Mouse (Mus musculus) skeletal muscle tissue, adult 2 months (tissue): ENCODE data around the gene Gm428.
"Not testable (repeated sequence)": the region's sequence is repeated elsewhere in the genome, so short reads cannot be mapped to it uniquely, and the experiment has no call there.

Experiments used
- DNase-seq: peaks from one replicate; pipeline ENCODE4 v3.0.0-alpha.2; 2012; ENCODE audit warnings: low read depth, low spot score

Gm428 gene

DNA sequence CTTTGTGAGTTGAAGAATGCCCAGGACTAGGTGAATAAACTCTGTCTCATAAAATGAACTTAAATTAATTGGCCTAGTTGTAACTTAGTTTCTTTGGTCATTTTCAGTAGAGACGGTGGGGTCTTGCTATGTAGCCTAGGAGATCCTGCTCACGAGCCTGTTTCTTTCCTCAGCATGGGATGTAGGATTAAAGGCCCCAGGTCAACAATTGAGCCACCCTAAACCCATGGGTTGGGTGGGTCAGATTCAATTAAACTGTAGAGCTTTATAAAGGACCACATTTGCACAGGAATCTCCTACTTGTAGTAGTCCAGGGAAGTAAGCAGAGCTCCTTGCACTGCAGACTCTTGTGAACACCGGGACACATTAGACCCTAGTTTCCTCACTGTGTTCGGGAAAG lies at the start of gene Gm428:
TSS of gene Gm428 (plus strand) at position 301 of the 400 bp plus-strand sequence.
- DNase-seq, result not testable (repeated sequence)

DNA sequence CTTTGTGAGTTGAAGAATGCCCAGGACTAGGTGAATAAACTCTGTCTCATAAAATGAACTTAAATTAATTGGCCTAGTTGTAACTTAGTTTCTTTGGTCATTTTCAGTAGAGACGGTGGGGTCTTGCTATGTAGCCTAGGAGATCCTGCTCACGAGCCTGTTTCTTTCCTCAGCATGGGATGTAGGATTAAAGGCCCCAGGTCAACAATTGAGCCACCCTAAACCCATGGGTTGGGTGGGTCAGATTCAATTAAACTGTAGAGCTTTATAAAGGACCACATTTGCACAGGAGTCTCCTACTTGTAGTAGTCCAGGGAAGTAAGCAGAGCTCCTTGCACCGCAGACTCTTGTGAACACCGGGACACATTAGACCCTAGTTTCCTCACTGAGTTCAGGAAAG lies 45.5 kb upstream of the Gm428 start, which contains the start of gene Gm11236:
TSS of gene Gm11236 (plus strand) at position 301 of the 400 bp plus-strand sequence.
- not testable (repeated sequence) for DNase-seq

DNA sequence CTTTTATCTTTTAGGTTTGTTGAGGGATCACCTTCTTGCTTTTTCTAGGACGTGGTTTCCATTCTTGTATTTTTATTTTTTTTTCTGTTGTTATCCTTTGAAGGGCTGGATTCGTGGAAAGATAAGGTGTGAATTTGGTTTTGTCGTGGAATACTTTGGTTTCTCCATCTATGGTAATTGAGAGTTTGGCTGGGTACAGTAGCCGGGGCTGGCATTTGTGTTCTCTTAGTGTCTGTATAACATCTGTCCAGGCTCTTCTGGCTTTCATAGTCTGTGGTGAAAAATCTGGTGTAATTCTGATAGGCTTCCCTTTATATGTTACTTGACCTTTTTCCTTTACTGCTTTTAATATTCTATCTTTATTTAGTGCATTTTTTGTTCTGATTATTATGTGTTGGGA lies 21.5 kb upstream of the Gm428 start:
- DNase-seq, result not testable (repeated sequence)

DNA sequence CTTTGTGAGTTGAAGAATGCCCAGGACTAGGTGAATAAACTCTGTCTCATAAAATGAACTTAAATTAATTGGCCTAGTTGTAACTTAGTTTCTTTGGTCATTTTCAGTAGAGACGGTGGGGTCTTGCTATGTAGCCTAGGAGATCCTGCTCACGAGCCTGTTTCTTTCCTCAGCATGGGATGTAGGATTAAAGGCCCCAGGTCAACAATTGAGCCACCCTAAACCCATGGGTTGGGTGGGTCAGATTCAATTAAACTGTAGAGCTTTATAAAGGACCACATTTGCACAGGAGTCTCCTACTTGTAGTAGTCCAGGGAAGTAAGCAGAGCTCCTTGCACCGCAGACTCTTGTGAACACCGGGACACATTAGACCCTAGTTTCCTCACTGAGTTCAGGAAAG lies 15.3 kb upstream of the Gm428 start, which contains the start of gene Gm11239:
TSS of gene Gm11239 (plus strand) at position 301 of the 400 bp plus-strand sequence.
- DNase-seq, result not testable (repeated sequence)

DNA sequence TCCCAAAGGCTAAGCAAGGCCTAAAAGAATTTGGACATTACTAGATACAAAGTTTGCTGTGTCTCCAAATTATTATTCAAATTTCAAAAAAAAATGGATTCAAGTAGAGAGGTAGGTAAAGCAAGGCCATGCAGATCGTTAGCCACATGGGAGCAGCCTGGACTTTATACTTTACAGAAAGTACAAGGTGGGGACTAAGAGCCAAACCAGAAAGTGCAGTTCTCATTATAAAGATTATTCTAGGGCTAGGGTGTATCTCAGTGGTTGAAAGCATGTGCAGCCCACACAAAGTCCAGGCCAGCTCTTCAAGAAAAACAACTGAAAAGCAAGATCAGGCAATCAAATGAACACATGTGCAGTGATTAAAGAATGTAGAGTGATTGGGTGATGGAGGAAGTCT lies 35.4 kb downstream of the Gm428 start:
- DNase-seq, result no peak

DNA sequence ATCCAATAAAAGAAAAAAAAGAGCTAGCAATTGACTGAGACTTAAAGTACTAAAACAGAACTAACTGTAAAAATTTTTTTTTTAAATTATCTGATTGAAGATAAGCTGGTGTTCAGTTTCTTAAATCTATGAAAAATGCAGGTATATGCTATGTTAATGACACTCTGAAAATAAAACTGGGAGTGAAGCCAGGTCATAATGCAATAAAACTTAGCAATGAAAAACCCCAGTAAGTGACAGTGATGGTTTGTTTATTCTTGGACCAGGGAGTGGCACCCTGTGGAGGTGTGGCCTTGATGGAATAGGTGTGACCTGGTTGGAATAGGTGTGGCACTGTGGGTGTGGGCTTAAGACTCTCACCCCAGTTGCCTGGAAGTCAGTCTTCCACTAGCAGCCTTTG lies 36.5 kb downstream of the Gm428 start:
- no peak for DNase-seq
